Mouse (Mus musculus) right cerebral cortex, adult 2 months (tissue): Measurements from ENCODE around the gene Nrf1.

ENCODE experiments used
- DNase-seq, 2 experiments: peaks; one replicate each; pipeline ENCODE4 v3.0.0; 2021 to 2022; ENCODE audit warnings: low spot score in 2 of 2

The Nrf1 gene

DNA sequence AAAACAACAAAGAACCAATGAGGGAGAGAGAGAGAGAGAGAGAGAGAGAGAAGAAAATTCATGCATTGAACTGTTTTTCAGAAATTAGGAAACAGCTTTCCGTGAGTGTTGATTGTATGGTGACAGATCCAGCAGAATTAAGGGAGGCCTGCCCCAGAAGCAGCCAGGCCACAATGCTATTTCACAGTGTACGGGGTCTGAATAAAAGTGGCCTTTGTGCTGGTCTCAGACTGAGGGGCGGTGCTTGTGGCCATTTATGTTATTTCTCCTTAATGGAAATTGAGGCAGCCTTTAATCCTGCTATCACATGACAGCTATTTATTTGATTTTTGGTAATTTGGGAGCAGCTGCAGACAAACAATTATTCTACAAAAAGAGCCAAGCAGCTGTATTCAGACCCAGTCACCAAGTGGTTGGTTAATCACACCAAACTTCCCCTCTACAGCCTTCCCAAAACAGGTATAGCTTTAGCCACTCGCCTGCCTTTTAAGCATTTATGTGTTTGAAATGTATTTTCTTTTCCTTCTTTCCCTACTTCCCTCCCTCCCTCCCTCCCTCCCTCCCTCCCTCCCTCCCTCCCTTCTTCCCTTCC lies 31.2 kb downstream of the Nrf1 start:
- DNase-seq, result no peak

- peak; percentile 57 to 61 for DNase-seq
Observed at GRCm38 (mm10) chr6:30081339-30081738, 33.6 kb downstream of the Nrf1 start.

DNA sequence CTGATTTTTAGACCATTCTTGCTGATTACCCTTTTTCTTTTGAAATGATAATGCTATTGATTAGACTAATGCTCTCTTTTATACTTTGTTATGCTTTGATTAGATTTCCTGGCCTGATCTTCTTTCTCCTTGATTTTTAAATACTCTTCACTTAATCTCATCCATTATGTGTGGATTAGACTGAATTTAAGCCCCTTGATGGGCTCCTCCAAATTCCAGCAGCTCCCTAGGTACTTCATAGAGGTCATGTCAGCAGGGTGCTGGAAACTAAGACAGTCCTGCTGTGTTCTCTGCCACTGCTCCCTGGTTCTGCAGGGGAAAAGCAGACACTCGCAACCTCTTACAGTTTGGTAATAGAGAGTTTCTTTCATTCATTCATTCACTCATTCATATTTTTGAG lies 35.5 kb downstream of the Nrf1 start:
- DNase-seq, result no peak

- no peak for DNase-seq
Observed at GRCm38 (mm10) chr6:30085351-30085750, 37.6 kb downstream of the Nrf1 start.

DNA sequence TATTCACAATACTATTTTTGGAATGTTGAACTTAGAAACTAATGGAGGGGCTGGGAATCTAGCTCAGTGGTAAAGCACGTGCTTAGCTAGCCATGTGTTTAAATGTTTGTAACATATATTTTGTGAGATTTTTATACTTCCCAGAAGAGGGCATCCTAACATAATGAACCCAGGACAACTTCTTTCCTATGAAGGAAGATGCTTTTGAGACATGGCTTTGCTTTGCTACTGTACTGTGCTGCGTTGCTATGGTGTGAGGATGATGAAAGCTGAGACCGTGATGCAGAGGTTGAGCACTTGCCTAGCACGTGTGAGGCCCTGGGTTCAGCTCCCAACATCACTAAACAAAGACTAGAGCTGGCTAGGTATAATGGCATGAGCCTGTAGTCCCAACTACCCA lies 43.4 kb downstream of the Nrf1 start:
- DNase-seq, result no peak

- DNase-seq, result no peak
Observed at GRCm38 (mm10) chr6:30092816-30093215, 45.0 kb downstream of the Nrf1 start.

DNA sequence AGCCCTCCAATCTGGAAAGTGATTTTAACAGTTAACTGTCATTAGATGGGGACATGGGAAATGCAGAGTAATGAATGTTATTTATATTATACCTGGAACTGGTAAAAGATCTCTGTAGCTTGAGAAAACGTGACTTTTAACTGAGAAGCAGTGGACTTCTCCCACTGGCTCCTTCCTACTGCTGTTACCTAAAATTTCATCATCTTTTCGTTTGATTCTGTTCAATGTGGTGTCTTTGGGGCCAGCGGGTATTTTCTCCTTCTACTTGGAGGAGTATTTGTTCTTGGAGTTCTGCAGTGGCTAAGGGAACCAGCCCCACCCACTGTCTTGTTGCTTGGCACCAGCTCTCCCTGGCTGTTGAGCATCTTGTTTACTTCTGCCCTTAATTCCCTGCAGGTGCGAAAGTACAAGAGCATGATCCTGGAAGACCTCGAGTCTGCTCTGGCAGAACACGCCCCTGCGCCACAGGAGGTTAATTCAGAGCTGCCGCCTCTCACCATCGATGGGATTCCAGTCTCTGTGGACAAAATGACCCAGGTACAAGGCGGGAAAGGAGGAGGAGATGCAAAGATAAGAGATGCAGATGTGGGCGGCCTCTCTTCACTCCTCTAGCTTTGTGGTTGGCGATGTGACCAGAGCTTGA lies 54.1 kb downstream of the Nrf1 start:
- no peak for DNase-seq

DNA sequence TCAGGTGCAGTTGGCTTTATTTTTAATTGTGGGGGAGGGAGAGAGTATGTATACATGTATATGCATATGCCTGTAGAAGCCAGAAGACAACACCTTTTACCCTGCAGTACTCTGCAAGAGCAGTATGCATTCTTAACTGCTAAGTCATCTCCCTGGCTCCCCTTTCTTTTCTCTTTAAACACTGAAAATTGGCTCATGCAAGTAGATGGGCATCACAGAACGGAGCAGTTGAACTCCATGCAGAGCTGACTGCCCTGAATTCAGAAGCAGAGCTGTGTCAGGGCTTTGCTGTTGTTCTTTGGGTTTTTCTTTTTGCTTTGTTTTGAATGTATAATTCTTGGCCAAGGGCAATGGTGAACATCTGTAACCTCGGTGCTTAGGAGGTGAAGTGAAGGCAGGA lies 58.3 kb downstream of the Nrf1 start:
- DNase-seq, result no peak

DNA sequence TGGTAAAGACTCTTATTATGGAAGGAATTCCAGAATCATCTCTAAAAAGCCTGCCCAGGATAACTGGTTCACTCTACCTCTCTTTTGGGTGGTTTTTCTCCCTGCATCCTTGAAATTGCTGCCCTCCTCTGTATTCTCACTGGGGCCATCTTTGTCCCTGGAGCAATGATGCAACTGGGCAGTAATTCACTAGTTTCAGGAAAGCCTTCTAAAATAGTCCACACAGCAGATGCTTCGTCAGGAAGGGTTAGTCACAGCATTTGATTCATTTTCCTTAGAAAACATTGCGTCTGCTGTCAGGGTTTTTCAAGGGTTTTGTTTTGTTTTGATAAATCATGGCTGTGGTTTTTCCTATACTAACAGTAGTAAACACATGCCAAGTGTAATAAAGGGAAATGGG lies 59.7 kb downstream of the Nrf1 start:
- DNase-seq, result no peak

DNA sequence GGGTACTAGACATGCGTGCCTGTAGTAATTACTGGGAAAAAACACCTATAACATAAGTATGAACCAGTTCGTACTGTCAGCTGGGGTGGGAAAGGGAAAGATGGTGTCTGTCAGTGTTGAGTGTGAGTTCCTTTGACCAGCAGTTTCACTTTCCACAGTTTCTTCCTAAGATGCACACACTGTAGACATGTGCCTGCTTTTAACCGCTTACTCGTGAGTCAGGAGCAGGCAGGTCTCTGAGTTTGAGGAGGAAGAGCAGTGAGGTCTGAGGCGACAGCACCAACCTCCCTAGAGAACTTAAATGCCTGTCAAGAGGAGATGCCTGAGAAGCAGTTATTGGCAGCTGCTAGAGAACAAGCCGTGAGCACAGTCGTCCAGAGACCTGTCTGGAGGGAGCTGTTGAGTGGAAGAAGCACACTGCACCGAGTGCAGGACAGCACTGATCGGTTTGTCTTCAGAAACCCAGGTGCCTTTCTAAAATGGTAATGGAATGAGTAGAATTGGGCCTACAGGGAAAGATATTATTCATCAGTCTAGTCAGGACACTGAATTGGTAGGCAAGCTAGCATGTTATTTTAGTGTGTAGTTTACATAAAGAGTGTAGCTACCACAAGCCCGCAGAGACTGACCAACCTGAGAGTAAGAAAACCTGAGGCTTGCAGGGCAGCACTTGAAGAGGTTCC lies 62.2 kb downstream of the Nrf1 start:
- DNase-seq, result no peak

- DNase-seq, result no peak
Observed at GRCm38 (mm10) chr6:30112349-30113132, 64.8 kb downstream of the Nrf1 start.

DNA sequence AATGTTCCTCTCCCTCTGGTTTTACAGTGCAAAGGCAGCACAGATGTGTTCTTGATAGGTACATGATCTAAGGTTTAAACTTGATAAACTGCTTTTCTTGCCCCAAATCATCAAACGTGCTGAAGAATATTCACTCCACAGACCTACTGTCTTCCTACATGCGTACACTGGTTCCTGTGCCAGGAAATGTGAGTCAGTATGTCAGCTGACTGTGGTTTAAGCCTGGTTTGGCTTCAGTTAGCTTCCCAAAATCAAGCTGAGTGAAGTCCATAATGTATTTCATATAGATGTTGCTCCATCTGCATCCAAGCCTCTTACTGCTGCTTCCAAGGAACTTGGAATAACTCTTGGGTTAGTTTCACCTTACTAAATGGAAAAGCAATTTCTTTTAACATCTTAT lies 66.3 kb downstream of the Nrf1 start:
- peak; percentile 11 to 16 for DNase-seq

GRCm38 (mm10) chr6:30121152-30121551 lies 73.4 kb downstream of the Nrf1 start:
- DNase-seq, result no peak

DNA sequence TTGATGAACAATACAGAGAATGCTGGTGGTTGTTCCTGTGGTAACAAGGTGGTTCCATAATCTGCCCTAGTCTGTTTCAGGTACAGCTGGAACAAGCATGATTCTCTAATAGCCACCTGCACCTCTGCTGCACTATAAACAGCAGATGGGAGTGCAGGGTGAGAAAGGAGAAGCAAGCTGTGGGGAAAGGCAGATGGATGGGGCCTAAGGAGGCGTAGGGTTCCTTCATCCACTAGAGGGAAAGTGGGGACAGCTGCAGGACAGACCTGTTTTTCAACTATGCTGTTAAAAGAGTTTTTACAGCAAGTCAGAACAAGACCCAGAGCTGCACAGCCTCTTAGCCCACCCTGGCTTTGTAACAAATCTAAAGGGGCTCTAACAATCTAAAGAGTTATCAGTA lies 73.8 kb downstream of the Nrf1 start:
- DNase-seq, result no peak

DNA sequence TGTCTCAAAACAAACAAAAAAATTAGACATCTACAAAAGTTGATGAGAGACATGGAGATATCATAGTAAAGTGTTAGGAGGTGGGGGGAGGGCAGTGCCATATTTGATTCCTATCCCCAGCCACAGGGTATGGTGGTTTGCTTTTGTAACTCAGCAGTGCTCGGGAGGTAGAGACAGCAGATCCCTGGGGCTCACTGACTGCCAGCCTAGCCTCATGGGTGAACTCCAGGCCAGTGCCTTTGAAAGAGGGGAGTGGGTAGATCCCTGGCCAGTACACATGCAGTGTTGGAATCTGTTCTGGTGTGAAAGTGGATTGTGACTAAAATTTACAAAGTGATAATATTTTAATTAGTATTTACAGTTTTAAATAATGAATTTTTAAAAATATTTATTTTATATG lies 75.6 kb downstream of the Nrf1 start:
- no peak for DNase-seq

GRCm38 (mm10) chr6:30126060-30126459 lies 78.3 kb downstream of the Nrf1 start:
- no peak for DNase-seq

- DNase-seq, result no peak
Observed at GRCm38 (mm10) chr6:30126766-30127165, 79.0 kb downstream of the Nrf1 start.

DNA sequence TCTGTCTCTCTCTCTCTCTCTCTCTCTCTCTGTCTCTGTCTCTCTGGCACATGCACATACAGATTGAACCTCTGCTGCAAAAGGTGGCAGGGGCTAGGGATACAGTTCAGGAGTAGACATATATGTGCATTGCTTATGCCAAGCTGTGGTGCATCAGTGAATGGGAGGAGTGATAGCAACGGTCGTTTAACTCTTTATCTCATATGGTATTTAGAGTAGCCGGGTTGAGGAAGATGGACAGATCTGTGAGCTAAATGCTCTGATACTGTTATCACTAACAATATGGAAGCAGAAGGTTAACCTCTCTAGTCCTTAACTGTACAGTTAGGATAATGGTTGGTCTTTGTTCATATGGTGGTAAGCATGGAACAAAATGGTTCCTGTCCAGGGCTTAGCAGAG lies 84.6 kb downstream of the Nrf1 start:
- DNase-seq, result no peak

DNA sequence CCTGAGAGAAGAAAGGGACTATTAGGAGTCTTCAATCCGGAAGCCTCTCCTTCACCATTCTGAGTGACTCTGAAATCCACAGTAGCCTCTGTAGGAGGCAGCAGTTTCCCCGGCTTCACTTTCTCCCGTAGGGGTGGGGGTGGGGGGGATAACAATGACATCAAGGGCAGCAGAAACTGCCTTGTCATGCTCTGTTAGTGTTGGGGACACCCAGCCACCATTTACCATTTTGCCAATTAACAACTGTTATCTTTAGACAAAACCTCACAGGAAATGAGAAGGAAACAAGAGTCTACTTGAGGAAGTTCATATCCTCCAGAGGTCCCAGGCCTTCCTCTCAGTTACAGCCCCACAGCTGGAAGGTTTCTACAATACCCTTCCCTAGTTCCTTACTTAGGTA lies 87.8 kb downstream of the Nrf1 start:
- DNase-seq, result no peak

DNA sequence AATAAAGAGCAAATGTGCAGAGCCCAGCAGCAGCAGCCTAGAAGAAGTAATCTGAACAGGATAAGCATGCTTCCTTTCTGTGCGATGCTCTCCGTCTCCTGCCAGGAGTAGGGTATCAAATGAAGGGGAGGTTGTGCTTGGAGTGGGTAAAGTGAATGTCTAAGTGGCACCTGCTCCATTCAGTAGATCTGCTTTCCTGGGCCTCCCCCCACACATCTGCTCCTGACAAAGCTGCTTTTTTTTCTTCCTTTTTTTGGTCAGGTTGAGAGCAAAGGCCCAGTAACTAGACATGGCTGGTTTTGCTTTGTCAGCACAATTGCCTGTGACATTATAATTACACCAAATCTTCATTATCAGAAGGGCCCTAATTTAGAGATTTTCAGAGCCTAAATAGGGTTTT lies 89.4 kb downstream of the Nrf1 start:
- no peak for DNase-seq

DNA sequence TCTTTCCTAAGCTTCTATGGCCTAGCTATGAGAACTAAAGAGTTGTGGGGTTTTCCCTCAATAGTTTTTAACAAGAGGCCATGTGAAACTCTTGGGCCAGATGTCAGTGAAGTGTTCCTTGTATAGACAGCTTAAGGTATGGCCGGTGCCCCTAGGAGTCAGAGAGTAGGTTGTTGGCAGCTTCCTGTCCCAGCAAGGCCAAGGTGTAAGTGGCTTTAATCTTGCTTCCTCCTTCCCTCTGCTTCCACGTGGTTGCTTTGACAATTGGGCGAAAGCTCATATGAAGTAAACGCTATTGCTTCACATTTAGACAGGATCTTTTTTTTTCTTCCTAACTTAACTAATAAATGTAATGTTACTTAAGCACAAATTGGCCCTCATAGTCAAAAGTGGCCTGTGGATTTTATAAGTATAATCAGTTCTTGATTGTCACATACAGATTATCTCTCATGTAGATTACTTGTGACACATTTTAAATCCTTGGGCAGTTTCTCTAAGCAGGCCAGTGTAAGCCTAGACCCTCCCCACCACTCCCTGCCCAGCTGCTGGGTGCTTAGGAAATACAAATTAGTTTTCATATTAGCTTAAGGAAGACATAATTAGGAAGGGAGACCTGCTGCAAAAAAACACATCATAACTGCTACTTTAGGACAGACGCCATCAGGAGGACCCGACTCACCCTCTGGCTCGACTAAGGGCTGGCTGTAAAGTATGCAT lies 91.7 kb downstream of the Nrf1 start:
- DNase-seq, result no peak

DNA sequence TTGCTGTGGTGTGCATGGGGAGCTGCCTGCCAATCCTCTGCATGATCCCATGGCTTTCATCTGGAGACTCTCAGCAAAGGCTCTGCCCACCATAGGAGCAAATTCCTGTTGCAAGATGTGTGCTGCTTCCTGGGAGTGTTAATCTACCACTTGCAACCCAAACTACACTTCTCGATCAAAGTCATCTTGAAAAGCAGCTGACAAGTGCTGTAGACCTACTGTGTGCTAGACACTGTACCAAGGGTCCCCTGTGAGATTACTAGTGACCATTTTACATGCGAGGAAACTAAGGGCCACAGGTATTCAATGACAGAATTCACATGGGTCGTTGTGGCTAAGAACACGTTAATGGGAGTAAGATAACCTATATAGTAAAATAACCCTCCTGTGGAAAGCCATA lies 95.5 kb downstream of the Nrf1 start:
- DNase-seq, result no peak
